Mouse (Mus musculus): ENCODE data around the gene Retnlg. TPM values are rescaled to one million over a fixed set of nuclear protein-coding genes. Genes with fewer than 3 reads are reported as not detected.
"Not testable (repeated sequence)": the region's sequence is repeated elsewhere in the genome, so short reads cannot be mapped to it uniquely, and the experiment has no call there.

Gene Retnlg
- total RNA-seq (2021) = not detected

- DNase-seq (ENCODE audit: low spot score in 2 of 2) = no peak
- intact Hi-C loops (cut with DNase I) = no loop called here
Measured at GRCm38 (mm10) chr16:48872321-48872720, at the start of gene Retnlg. Retnlg (plus strand) TSS chr16:48872621.

GRCm38 (mm10) chr16:48826474-48826873, 45.9 kb upstream of the Retnlg start:
- DNase-seq (ENCODE audit: low spot score in 2 of 2) = no peak
- intact Hi-C loops (cut with DNase I) = no loop called here

GRCm38 (mm10) chr16:48827625-48828024, 44.8 kb upstream of the Retnlg start:
- no peak for DNase-seq (ENCODE audit: low spot score in 2 of 2)
- intact Hi-C loops (cut with DNase I) = no loop called here

- intact Hi-C loops (cut with DNase I) = no loop called here
Measured at GRCm38 (mm10) chr16:48829060-48829459, 43.4 kb upstream of the Retnlg start.

GRCm38 (mm10) chr16:48832055-48832454, 40.4 kb upstream of the Retnlg start:
- intact Hi-C loops (cut with DNase I) = no loop called here
- no peak for DNase-seq (ENCODE audit: low spot score in 2 of 2)

More at GRCm38 (mm10) chr16:48829060-48829459, 43.4 kb upstream of the Retnlg start:
- DNase-seq (ENCODE audit: low spot score in 2 of 2) = no peak

GRCm38 (mm10) chr16:48833626-48834025, 38.8 kb upstream of the Retnlg start:
- intact Hi-C loops (cut with DNase I); DNase-seq (ENCODE audit: low spot score in 2 of 2): not testable (repeated sequence)

GRCm38 (mm10) chr16:48842266-48842665, 30.2 kb upstream of the Retnlg start, which contains the start of gene Retnla:
Retnla (plus strand) TSS chr16:48842551.
- no peak for DNase-seq (ENCODE audit: low spot score in 2 of 2)
- intact Hi-C loops (cut with DNase I) = no loop called here

- intact Hi-C loops (cut with DNase I) = no loop called here
- DNase-seq (ENCODE audit: low spot score in 2 of 2) = peak in 1 of 2 experiments; percentile 6
Measured at GRCm38 (mm10) chr16:48843671-48844386, 28.6 kb upstream of the Retnlg start.

GRCm38 (mm10) chr16:48865004-48865403, 7.4 kb upstream of the Retnlg start:
- DNase-seq (ENCODE audit: low spot score in 2 of 2); intact Hi-C loops (cut with DNase I): not testable (repeated sequence)

- no peak for DNase-seq (ENCODE audit: low spot score in 2 of 2)
- intact Hi-C loops (cut with DNase I) = loop anchor here (1.0 kb wide), 1 partner anchor 45 kb away; no protein-coding TSS in a partner anchor
Measured at GRCm38 (mm10) chr16:48867690-48868089, 4.7 kb upstream of the Retnlg start.

- no peak for DNase-seq (ENCODE audit: low spot score in 2 of 2)
- intact Hi-C loops (cut with DNase I) = loop anchor here (1.0 kb wide), 1 partner anchor 44 kb away; no protein-coding TSS in a partner anchor
Measured at GRCm38 (mm10) chr16:48868663-48869062, 3.8 kb upstream of the Retnlg start.

- intact Hi-C loops (cut with DNase I) = no loop called here
- DNase-seq (ENCODE audit: low spot score in 2 of 2) = no peak
Measured at GRCm38 (mm10) chr16:48869671-48870070, 2.8 kb upstream of the Retnlg start.

GRCm38 (mm10) chr16:48871754-48872153, 667 bp upstream of the Retnlg start:
- intact Hi-C loops (cut with DNase I) = no loop called here
- no peak for DNase-seq (ENCODE audit: low spot score in 2 of 2)

- DNase-seq (ENCODE audit: low spot score in 2 of 2) = no peak
- intact Hi-C loops (cut with DNase I) = no loop called here
Measured at GRCm38 (mm10) chr16:48890733-48891132, 18.3 kb downstream of the Retnlg start.

- no peak for DNase-seq (ENCODE audit: low spot score in 2 of 2)
- intact Hi-C loops (cut with DNase I) = no loop called here
Measured at GRCm38 (mm10) chr16:48899868-48900267, 27.4 kb downstream of the Retnlg start.

- intact Hi-C loops (cut with DNase I) = no loop called here
- no peak for DNase-seq (ENCODE audit: low spot score in 2 of 2)
Measured at GRCm38 (mm10) chr16:48911184-48911583, 38.8 kb downstream of the Retnlg start.

GRCm38 (mm10) chr16:48913206-48913605, 40.8 kb downstream of the Retnlg start:
- intact Hi-C loops (cut with DNase I) = no loop called here
- DNase-seq (ENCODE audit: low spot score in 2 of 2) = no peak

GRCm38 (mm10) chr16:48923724-48924123, 51.3 kb downstream of the Retnlg start:
- DNase-seq (ENCODE audit: low spot score in 2 of 2) = no peak
- intact Hi-C loops (cut with DNase I) = no loop called here
